Mouse (Mus musculus) heart, postnatal 0 days (tissue): ENCODE data around the gene Psma1. TPM values are rescaled to one million over a fixed set of nuclear protein-coding genes. Genes with fewer than 3 reads are reported as not detected.
A peak's percentile ranks its signal among the peaks of the same experiment; 100 is the strongest.

Experiments
- ATAC-seq: fragments of 200-750 bp; cut with Nextera tagmentation; 2 replicates; pipeline ENCODE4 v1.8.0; 2017; ENCODE audit warnings: low read depth, moderate number of reproducible peaks, moderate library complexity; ENCODE audit not compliant: insufficient read depth
- DNase-seq: peaks from one replicate; pipeline ENCODE4 v3.0.0-alpha.2; 2016; ENCODE audit warnings: low spot score
- H3K27ac ChIP-seq: fragments of 300-500 bp; sonication (generic); 2 replicates; pipeline ENCODE4 v1.5.1; 2014; ENCODE audit warnings: low read depth, mild to moderate bottlenecking
- H3K27me3 ChIP-seq: fragments of 300-500 bp; sonication (generic); 2 replicates; pipeline ENCODE4 v1.6.1; 2014; ENCODE audit warnings: low read length, mixed read lengths; ENCODE audit not compliant: control insufficient read depth, insufficient read depth
- H3K36me3 ChIP-seq: fragments of 300-500 bp; sonication (generic); replicated peaks from 2 replicates; pipeline ENCODE4 v1.6.1; 2014; ENCODE audit warnings: low read length, mixed read lengths; ENCODE audit not compliant: control insufficient read depth, insufficient read depth
- H3K4me1 ChIP-seq: fragments of 300-500 bp; sonication (generic); 2 replicates; pipeline ENCODE4 v1.6.1; 2014; ENCODE audit warnings: antibody characterized with exemption; ENCODE audit not compliant: control insufficient read depth, insufficient read depth
- H3K4me2 ChIP-seq: fragments of 300-500 bp; sonication (generic); 2 replicates; pipeline ENCODE4 v1.6.1; 2014; ENCODE audit warnings: low read depth, mild to moderate bottlenecking, low read length, moderate library complexity
- H3K4me3 ChIP-seq: fragments of 300-500 bp; sonication (generic); 2 replicates; pipeline ENCODE4 v1.5.1; 2014; ENCODE audit warnings: low read depth, low read length
- H3K9ac ChIP-seq: fragments of 300-500 bp; sonication (generic); replicated peaks from 2 replicates; pipeline ENCODE4 v1.6.1; 2014; ENCODE audit warnings: low read depth, low read length, mixed read lengths
- H3K9me3 ChIP-seq: fragments of 300-500 bp; sonication (generic); replicated peaks from 2 replicates; pipeline ENCODE4 v1.6.1; 2016; ENCODE audit warnings: low read length; ENCODE audit not compliant: control insufficient read depth
- CTCF ChIP-seq: IDR thresholded peaks from 2 replicates; pipeline ENCODE4 v1.5.1; 2016; ENCODE audit warnings: antibody characterized with exemption, control low read depth, low read depth
- EP300 ChIP-seq: IDR thresholded peaks from 2 replicates; pipeline ENCODE4 v1.6.1; 2016; ENCODE audit warnings: antibody characterized with exemption, low read depth
- WGBS: fragments of 180-500 bp; shearing (Covaris S2); extraction: QIAGEN DNeasy Blood & Tissue Kit; methylation state at CpG from one replicate; pipeline ENCODE4 v1.1.7; 2014; 5-methylcytosine and 5-hydroxymethylcytosine counted together
- polyA plus RNA-seq: library from polyadenylated mRNA; unstranded; fragments of >200 nt; fragmentation: Nextera tagmentation; extraction: Ambion mirVana; gene quantifications from 2 replicates; pipeline ENCODE4 v1.2.1, GENCODE M21; 2015
- total RNA-seq: library from RNA; depleted of rRNA; stranded (reverse); fragments of >200 nt; gene quantifications from 2 replicates; pipeline ENCODE4 v1.2.3, GENCODE M21; 2014; ENCODE audit warnings: low replicate concordance; rRNA removed

The Psma1 gene
- total RNA-seq (157 and 196 TPM in 2 replicates), polyA plus RNA-seq (304 and 320 TPM in 2 replicates)

DNA sequence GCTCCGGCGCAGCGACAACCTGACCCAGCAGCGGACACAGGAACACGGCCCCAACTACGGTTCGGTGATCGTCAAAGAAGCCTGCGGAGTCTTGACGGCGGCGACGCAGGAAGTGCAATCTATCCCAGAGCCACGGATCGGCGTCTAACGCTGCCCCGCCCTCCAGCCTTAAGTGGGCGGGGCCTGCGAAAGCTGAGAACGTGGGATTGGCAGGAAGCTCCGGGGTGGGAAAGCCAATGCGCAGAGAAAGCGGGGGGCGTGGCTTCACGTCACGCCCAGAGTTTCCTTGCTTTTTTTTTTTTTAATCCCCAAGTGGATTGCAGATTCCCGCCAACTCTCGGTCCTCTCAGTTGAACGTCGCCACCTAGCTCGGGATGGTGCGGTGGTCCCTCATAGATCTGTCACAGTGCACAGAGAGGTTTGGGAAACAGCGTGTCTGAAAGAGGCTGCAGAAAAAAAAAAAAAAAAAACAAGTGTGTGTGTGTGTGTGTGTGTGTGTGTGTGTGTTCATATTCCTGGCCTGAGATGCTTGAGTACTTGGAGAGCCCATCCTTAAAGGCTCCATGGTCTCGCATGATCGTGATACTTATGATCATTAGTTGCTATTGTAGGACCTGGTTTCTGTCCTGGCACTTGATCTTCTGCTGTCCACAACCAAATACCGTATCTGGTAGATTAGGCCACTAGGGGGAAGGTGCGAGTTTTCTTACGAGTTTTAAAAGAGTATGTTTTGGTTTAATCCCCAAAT lies at the start of gene Psma1:
Psma1 (minus strand) TSS at position 114 of the 748 bp plus-strand sequence.
- peaks cover 6% of the 10 kb centered on the region; the same call in 1 of the 2 replicates for H3K4me1 ChIP-seq
- H3K9ac ChIP-seq = peak within 1 kb of the TSS; percentile 86
- peak; percentile 95 for ATAC-seq
- under 1% methylated on average over 39 of the region's 39 CpGs for WGBS
- peaks cover 23% of the 10 kb centered on the region for H3K36me3 ChIP-seq
- no peaks in the 10 kb centered on the region for H3K27me3 ChIP-seq
- H3K27ac ChIP-seq = peak within 1 kb of the TSS; percentile 61
- H3K9me3 ChIP-seq = no peaks in the 10 kb centered on the region
- peak within 1 kb of the TSS; percentile 85 for H3K4me2 ChIP-seq
- H3K4me3 ChIP-seq = peak within 1 kb of the TSS; percentile 87
- TF ChIP-seq EP300 (0 out of 2 replicates have a peak, but pooled peaks have one; percentile 77), CTCF (peak; percentile 55)
- peak; percentile 98 for DNase-seq

GRCm38 (mm10) chr7:114323527-114323926 lies 47.6 kb upstream of the Psma1 start:
- DNase-seq (no peak), ATAC-seq (no peak)
- no peak overlapping the region for H3K4me2 ChIP-seq
- TF ChIP-seq EP300 (no peak), CTCF (no peak)
- no peak overlapping the region for H3K4me3 ChIP-seq
- no peaks in the 10 kb centered on the region for H3K36me3 ChIP-seq
- no peaks in the 10 kb centered on the region for H3K27me3 ChIP-seq
- no peak overlapping the region for H3K9ac ChIP-seq
- WGBS = 65% methylated on average over 1 of the region's 1 CpGs
- no peak overlapping the region for H3K27ac ChIP-seq
- H3K9me3 ChIP-seq = no peaks in the 10 kb centered on the region
- no peaks in the 10 kb centered on the region for H3K4me1 ChIP-seq

GRCm38 (mm10) chr7:114322531-114323441 lies 46.9 kb upstream of the Psma1 start:
- no peak overlapping the region for H3K4me2 ChIP-seq
- no peak for ATAC-seq

DNA sequence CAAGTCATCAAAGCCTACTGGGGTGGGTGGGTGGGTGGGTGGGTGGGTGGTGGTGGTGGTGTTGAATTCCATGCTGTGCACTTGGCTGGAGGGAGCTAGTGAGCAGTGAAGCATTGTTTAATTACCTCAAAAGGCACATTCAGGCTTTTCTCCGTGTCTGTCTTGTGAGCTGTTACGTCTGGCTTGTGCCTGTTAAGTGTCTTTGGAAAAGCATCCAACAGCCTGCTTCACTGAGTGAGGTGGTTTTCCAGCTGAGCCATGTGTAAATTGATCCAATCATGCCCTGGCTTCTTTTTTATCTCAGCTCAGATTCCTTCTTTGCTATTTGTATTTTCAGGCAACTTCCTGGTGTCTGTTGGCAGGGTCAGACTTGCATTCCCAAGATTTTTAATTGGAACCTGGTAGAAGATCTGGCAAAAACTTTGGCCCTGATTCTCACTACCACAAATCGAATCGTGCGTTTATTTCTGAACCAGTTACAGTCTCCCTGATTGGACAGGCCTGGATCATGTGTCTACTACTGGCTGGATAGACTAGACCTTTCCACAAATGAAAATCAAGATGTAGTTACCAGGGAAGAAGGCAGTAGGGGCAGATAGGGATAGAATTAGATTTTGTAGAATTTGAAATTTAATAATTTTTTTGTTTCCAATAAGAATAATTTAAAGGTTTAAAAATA lies 45.9 kb upstream of the Psma1 start:
- Histone ChIP-seq H3K9me3 (no peaks in the 10 kb centered on the region), H3K9ac (no peak overlapping the region), H3K36me3 (no peaks in the 10 kb centered on the region), H3K27me3 (no peaks in the 10 kb centered on the region), H3K4me1 (0 out of 2 replicates have a peak, but pooled peaks cover 4% of the 10 kb centered on the region), H3K27ac (no peak overlapping the region), H3K4me3 (no peak overlapping the region), H3K4me2 (no peak overlapping the region)
- DNase-seq = no peak
- ATAC-seq = no peak
- no peak for TF ChIP-seq CTCF
- TF ChIP-seq EP300 = no peak
- 54% methylated on average over 5 of the region's 5 CpGs for WGBS

More at GRCm38 (mm10) chr7:114322531-114323441, 46.9 kb upstream of the Psma1 start:
- no peaks in the 10 kb centered on the region for H3K9me3 ChIP-seq
- 54% methylated on average over 9 of the region's 9 CpGs for WGBS
- no peak overlapping the region for H3K9ac ChIP-seq
- H3K4me3 ChIP-seq = no peak overlapping the region
- H3K27ac ChIP-seq = no peak overlapping the region
- H3K4me1 ChIP-seq = no peaks in the 10 kb centered on the region
- no peaks in the 10 kb centered on the region for H3K36me3 ChIP-seq
- no peaks in the 10 kb centered on the region for H3K27me3 ChIP-seq
- no peak for TF ChIP-seq CTCF
- no peak for TF ChIP-seq EP300
- DNase-seq = no peak

GRCm38 (mm10) chr7:114317896-114318295 lies 42.0 kb upstream of the Psma1 start:
- no peaks in the 10 kb centered on the region for H3K27me3 ChIP-seq
- peaks cover 9% of the 10 kb centered on the region for H3K4me1 ChIP-seq
- H3K4me2 ChIP-seq = no peak overlapping the region; the same call in 1 of the 2 replicates
- no peak for DNase-seq
- no peak overlapping the region for H3K4me3 ChIP-seq
- WGBS = 77% methylated on average over 4 of the region's 4 CpGs
- no peak for ATAC-seq
- H3K27ac ChIP-seq = peak overlapping the region; percentile 80
- no peaks in the 10 kb centered on the region for H3K36me3 ChIP-seq
- TF ChIP-seq EP300 (no peak), CTCF (no peak)
- no peak overlapping the region; the same call in 1 of the 2 replicates for H3K9ac ChIP-seq
- H3K9me3 ChIP-seq = no peaks in the 10 kb centered on the region
